Mouse (Mus musculus) spleen, adult 2 months (tissue): ENCODE results near the gene Mylk.

Source experiments
- CTCF ChIP-seq: fragments of 200-500 bp; IDR thresholded peaks from 2 replicates; pipeline ENCODE4 v1.5.1; 2011; ENCODE audit warnings: mild to moderate bottlenecking, inconsistent platforms; ENCODE audit not compliant: insufficient read depth, insufficient read length, insufficient replicate concordance; ENCODE audit errors: extremely low read depth
- POLR2A ChIP-seq: fragments of 200-500 bp; IDR thresholded peaks from 2 replicates; pipeline ENCODE4 v1.6.1; 2011; ENCODE audit warnings: low read depth, low read length, inconsistent platforms

GRCm38 (mm10) chr16:34902294-34902680, 157.3 kb downstream of the Mylk start:
- TF ChIP-seq POLR2A (no peak), CTCF (peak; percentile 56; the same call in 1 of the 2 replicates)
